Mouse (Mus musculus) ES-Bruce4 (cell line): ENCODE results near the gene Tagap1. TPM values are rescaled to one million over a fixed set of nuclear protein-coding genes. Genes with fewer than 3 reads are reported as not detected.
"Not testable (repeated sequence)": the region's sequence is repeated elsewhere in the genome, so short reads cannot be mapped to it uniquely, and the experiment has no call there.

Experiments used
- H3K27ac ChIP-seq: 2 replicates; pipeline ENCODE4 v1.5.1; 2012; ENCODE audit warnings: low read length, inconsistent platforms; ENCODE audit not compliant: insufficient read depth
- H3K27me3 ChIP-seq: 2 replicates; pipeline ENCODE4 v1.6.1; 2012; ENCODE audit warnings: mild to moderate bottlenecking, low read length, inconsistent platforms; ENCODE audit not compliant: control insufficient read depth, poor library complexity, insufficient read depth, severe bottlenecking
- H3K36me3 ChIP-seq: 2 replicates; pipeline ENCODE4 v1.6.1; 2012; ENCODE audit warnings: inconsistent platforms, mild to moderate bottlenecking, low read length, moderate library complexity; ENCODE audit not compliant: control insufficient read depth, poor library complexity, insufficient read depth, severe bottlenecking
- H3K4me1 ChIP-seq: one replicate; pipeline ENCODE4 v1.8.1; 2011; ENCODE audit warnings: low read length; ENCODE audit not compliant: control insufficient read depth, insufficient read depth
- H3K4me3 ChIP-seq: 2 replicates; pipeline ENCODE4 v1.5.1; 2011; ENCODE audit warnings: low read depth, mild to moderate bottlenecking, low read length
- H3K9ac ChIP-seq: 2 replicates; pipeline ENCODE4 v1.6.1; 2012; ENCODE audit warnings: low read depth, mild to moderate bottlenecking, inconsistent platforms; ENCODE audit not compliant: poor library complexity, severe bottlenecking
- H3K9me3 ChIP-seq: replicated peaks from 2 replicates; pipeline ENCODE4 v1.6.1; 2012; ENCODE audit warnings: mild to moderate bottlenecking, low read length, inconsistent platforms; ENCODE audit not compliant: control insufficient read depth, poor library complexity, insufficient read depth, severe bottlenecking
- polyA plus RNA-seq: library from polyadenylated mRNA; stranded (reverse); fragments of >200 nt; gene quantifications from 2 replicates; pipeline ENCODE4 v1.2.4, GENCODE M21; 2011; ENCODE audit warnings: low read depth; ENCODE audit not compliant: missing spikeins, insufficient read depth, insufficient read length

The Tagap1 gene
- polyA plus RNA-seq, 1 experiment = 48.5 TPM

DNA sequence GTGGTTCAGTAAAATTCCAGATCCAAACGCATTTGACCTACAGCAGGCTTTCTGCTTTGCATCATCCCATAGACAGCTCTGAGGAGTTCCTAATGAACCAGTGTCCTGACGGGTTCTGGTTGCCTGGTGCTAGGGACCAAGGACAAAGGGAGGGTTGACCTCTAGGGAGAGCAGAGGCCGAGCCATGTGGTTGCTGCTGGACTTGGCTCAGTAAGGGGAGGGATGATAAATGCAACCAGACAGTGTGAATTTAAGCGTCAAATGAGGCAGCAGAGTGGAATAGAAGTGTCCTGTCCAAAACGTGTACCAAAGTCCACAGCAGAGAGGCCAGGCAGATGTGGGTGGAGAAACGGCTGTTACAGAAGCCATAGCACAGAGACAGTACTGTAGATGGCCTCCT is 34.5 kb upstream of the Tagap1 start:
- not testable (repeated sequence) for H3K4me1 ChIP-seq, H3K9me3 ChIP-seq, H3K9ac ChIP-seq, H3K4me3 ChIP-seq, H3K27me3 ChIP-seq, H3K36me3 ChIP-seq, H3K27ac ChIP-seq

DNA sequence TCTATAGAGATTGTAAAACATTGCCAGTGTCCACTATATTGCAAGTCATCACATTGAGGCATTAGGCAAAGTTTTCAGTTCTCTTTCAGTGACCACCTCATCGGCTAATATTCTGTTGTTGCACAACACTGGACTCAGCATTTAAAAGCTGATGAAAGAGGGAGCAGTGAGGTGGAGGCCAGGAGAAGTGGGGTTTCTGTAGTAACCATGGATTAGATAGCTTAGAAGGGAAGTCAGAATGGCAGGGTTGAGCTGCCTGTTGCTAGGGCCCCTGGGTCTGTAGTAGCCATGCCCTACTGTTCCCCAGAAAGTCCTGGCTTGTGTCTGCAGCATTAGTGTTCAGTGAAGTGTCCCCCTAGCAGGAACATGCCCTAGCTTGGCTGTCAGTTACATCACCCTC is 25.2 kb upstream of the Tagap1 start:
- not testable (repeated sequence) for H3K36me3 ChIP-seq, H3K9ac ChIP-seq, H3K4me3 ChIP-seq, H3K27ac ChIP-seq, H3K9me3 ChIP-seq, H3K27me3 ChIP-seq, H3K4me1 ChIP-seq

DNA sequence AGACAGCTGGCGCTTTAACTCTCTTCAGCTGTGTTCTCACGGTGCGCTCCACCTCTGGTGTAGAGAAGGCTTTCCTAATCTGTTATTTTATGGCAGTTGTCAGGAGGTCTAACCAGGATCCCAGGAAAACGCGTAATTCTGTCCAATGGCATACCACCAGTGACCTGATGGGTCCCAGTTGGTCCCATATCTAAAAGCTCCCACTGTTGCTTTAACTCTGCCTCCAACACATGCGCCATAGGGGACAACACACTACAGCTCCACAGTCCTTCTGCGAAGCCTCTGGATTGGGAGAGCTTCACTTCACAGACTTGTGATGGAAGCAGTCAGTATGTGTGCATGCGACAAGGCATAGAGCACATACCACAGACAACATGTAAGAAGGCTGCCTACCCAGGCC is 19.2 kb upstream of the Tagap1 start:
- not testable (repeated sequence) for H3K9me3 ChIP-seq, H3K4me1 ChIP-seq, H3K9ac ChIP-seq, H3K27me3 ChIP-seq, H3K27ac ChIP-seq, H3K36me3 ChIP-seq, H3K4me3 ChIP-seq

- H3K9me3 ChIP-seq, H3K27me3 ChIP-seq, H3K4me1 ChIP-seq, H3K36me3 ChIP-seq, H3K27ac ChIP-seq: not testable (repeated sequence)
- Histone ChIP-seq H3K9ac (peak overlapping the region; percentile 85), H3K4me3 (peak overlapping the region; percentile 95)
These were observed 18.4 kb upstream of the Tagap1 start for GRCm38 (mm10) chr17:6979380-6979779.

- H3K36me3 ChIP-seq, H3K4me1 ChIP-seq, H3K9me3 ChIP-seq, H3K27ac ChIP-seq, H3K27me3 ChIP-seq: not testable (repeated sequence)
- Histone ChIP-seq H3K4me3 (peak within 1 kb of the TSS; percentile 95), H3K9ac (peak within 1 kb of the TSS; percentile 85)
These were observed 17.6 kb upstream of the Tagap1 start, which contains the start of gene Gm49721 for GRCm38 (mm10) chr17:6978287-6979248. TSS of gene Gm49721 (plus strand) at chr17:6978904.

DNA sequence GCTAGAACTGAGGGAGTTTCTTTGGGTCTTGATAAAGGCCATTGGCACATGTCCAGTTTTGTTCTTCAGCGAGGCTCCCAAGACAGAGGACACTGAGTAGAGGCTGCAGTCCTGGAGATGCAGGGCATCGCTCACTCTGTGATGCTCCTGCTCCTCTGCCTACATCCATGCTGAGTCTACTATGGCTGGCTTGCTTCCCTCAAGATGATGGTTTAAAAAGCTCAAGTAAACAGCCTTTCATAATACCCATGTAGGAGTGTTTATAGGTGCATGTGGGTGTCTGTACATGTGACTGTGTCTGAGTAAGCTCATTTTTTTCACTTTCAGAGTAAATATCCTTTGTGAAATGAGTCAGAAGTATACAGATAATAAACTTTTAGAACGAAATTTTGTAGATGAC is 14.0 kb upstream of the Tagap1 start:
- H3K9ac ChIP-seq, H3K27me3 ChIP-seq, H3K9me3 ChIP-seq, H3K4me1 ChIP-seq, H3K27ac ChIP-seq, H3K36me3 ChIP-seq, H3K4me3 ChIP-seq: not testable (repeated sequence)

- not testable (repeated sequence) for H3K36me3 ChIP-seq, H3K4me3 ChIP-seq, H3K27ac ChIP-seq, H3K27me3 ChIP-seq, H3K9me3 ChIP-seq, H3K9ac ChIP-seq, H3K4me1 ChIP-seq
These were observed 12.0 kb upstream of the Tagap1 start for GRCm38 (mm10) chr17:6972836-6973396.

DNA sequence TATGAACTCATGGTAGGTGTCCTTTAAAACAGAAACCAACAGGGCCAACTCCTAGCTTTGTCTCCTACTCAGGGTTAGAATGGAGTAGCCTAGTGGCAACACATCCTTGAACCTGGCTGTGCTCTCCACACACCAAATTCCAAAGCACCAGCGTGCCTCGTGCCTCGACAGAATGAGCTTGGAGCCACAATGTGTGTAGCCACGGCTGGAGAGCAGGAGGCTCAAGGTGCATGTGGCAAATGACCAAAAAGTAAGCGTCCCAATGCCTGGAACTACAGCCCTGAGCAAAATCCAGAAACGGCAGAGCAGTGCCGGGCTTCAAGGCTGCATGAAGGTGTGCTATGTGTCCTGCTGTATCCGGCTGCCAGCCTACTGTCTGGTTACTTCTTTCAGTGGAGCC is 10.3 kb upstream of the Tagap1 start:
- H3K9me3 ChIP-seq, H3K27ac ChIP-seq, H3K4me1 ChIP-seq, H3K36me3 ChIP-seq, H3K9ac ChIP-seq, H3K4me3 ChIP-seq, H3K27me3 ChIP-seq: not testable (repeated sequence)

- H3K27me3 ChIP-seq, H3K4me3 ChIP-seq, H3K4me1 ChIP-seq, H3K27ac ChIP-seq, H3K36me3 ChIP-seq, H3K9me3 ChIP-seq, H3K9ac ChIP-seq: not testable (repeated sequence)
These were observed 9.4 kb upstream of the Tagap1 start, which contains the start of gene Rnaset2b for GRCm38 (mm10) chr17:6970334-6970733. TSS of gene Rnaset2b (plus strand) at chr17:6970634.
